ENCODE assay signal across 31 mouse cellular contexts in genomic region chr7:45726419-45726818, GRCm38 (mm10). TPM values are rescaled to one million over a fixed set of nuclear protein-coding genes. Genes with fewer than 3 reads are reported as not detected.
A peak's percentile ranks its signal among the peaks of the same experiment; 100 is the strongest.
DNase-seq lines count a peak whose midpoint lies in the region; ATAC-seq and TF ChIP-seq lines count a peak whose summit lies in the region.
"Had no signal": no experiment of that assay in that cellular context is flagged by ENCODE, and none has a peak within 500 bp of the region (broad histone marks: within the 10 kb centered on the region; RNA-seq: fewer than 3 reads in every experiment).

No protein-coding gene starts in this region.

- ATAC-seq in forebrain, embryonic 11.5 days (replicated peaks; ENCODE audit: low FRiP score): no peak
- ATAC-seq in forebrain, embryonic 16.5 days: no peak
- ATAC-seq: forebrain, embryonic 15.5 days; inflammation-experienced regulatory T-cells, adult 6 months; midbrain, embryonic 13.5 days had no signal

- H3K4me2 ChIP-seq in forebrain, embryonic 11.5 days (ENCODE audit: low read depth, low read length, severe bottlenecking): no peak overlapping the region
- no peak overlapping the region for H3K4me2 ChIP-seq in forebrain, embryonic 16.5 days (ENCODE audit: low read length)
- H3K4me2 ChIP-seq: embryonic facial prominence, embryonic 12.5 days; forebrain, embryonic 15.5 days; heart, embryonic 15.5 days; hindbrain, embryonic 14.5 days; midbrain, embryonic 13.5 days had no signal

- H3K9me3 ChIP-seq in forebrain, embryonic 11.5 days (ENCODE audit: control insufficient read depth, low read length): no peaks in the 10 kb centered on the region
- no peaks in the 10 kb centered on the region for H3K9me3 ChIP-seq in forebrain, embryonic 16.5 days (ENCODE audit: control insufficient read depth, low read length)
- H3K9me3 ChIP-seq: embryonic facial prominence, embryonic 12.5 days; forebrain, embryonic 15.5 days; heart, embryonic 15.5 days; midbrain, embryonic 13.5 days had no signal

- H3K4me1 ChIP-seq in forebrain, embryonic 11.5 days (replicated peaks; ENCODE audit: control insufficient read depth, insufficient read depth, low read length): no peaks in the 10 kb centered on the region
- no peaks in the 10 kb centered on the region for H3K4me1 ChIP-seq in forebrain, embryonic 16.5 days (replicated peaks; ENCODE audit: control insufficient read depth, insufficient read depth, low read length)
- H3K4me1 ChIP-seq in testis, adult 2 months (ENCODE audit: control insufficient read depth, insufficient read depth, low read length): peaks cover 3% of the 10 kb centered on the region
- H3K4me1 ChIP-seq in small intestine, adult 2 months (ENCODE audit: control insufficient read depth, insufficient read depth, insufficient read length, low read length): peaks cover 50% of the 10 kb centered on the region
- H3K4me1 ChIP-seq: forebrain, embryonic 15.5 days had no signal

- DNase-seq in forebrain, embryonic 11.5 days (ENCODE audit: low spot score): peak; percentile 48
- no peak for DNase-seq in testis, postnatal 14 days (ENCODE audit: low spot score)
- no peak for DNase-seq in thymus, adult 18-20 months
- DNase-seq in thymus, postnatal 10 days (ENCODE audit: low spot score in 2 of 2): no peak
- DNase-seq: B cell, adult 2 months; cerebellum, adult 8-10 months; cerebellum, postnatal 36 days; gastrocnemius, adult 2 months; gastrocnemius, postnatal 36 days; heart, postnatal 36 days; kidney, adult 9 months; kidney, postnatal 10 days; layer of hippocampus, postnatal 36 days; left cerebral cortex, postnatal 4 days; liver; lung, adult 2 months; lung, postnatal 10 days; thymus, postnatal 25 days had no signal

- no peak for TF ChIP-seq POLR2A in testis, adult 2 months (IDR thresholded peaks at IDR 0.05; ENCODE audit: control insufficient read depth, low read depth, low read length)
- TF ChIP-seq POLR2A in small intestine, adult 2 months (IDR thresholded peaks at IDR 0.05; ENCODE audit: low read depth, low read length): no peak

- 96% methylated on average over 10 of the region's 10 CpGs for WGBS in forebrain, embryonic 11.5 days
- WGBS in forebrain, embryonic 16.5 days: 94% methylated on average over 10 of the region's 10 CpGs
- 67% methylated on average over 10 of the region's 10 CpGs for WGBS in small intestine, adult 2 months

- peaks cover 13% of the 10 kb centered on the region; the same call in 1 of the 2 replicates for H3K36me3 ChIP-seq in forebrain, embryonic 11.5 days (ENCODE audit: control insufficient read depth, insufficient read depth, low read length)
- H3K36me3 ChIP-seq in forebrain, embryonic 16.5 days (ENCODE audit: control insufficient read depth, insufficient read depth): peaks cover 15% of the 10 kb centered on the region
- no peaks in the 10 kb centered on the region for H3K36me3 ChIP-seq in testis, adult 2 months (ENCODE audit: control insufficient read depth, insufficient read depth, low read length)
- H3K36me3 ChIP-seq in small intestine, adult 2 months (ENCODE audit: control insufficient read depth, insufficient read depth, low read length): peaks cover 66% of the 10 kb centered on the region

- H3K27ac ChIP-seq in forebrain, embryonic 11.5 days (ENCODE audit: low read depth, low read length): no peak overlapping the region
- H3K27ac ChIP-seq in forebrain, embryonic 16.5 days (ENCODE audit: low read length): no peak overlapping the region
- H3K27ac ChIP-seq in testis, adult 2 months (ENCODE audit: control insufficient read depth, insufficient read depth, low read depth, low read length): no peak overlapping the region
- peak overlapping the region; percentile 43 for H3K27ac ChIP-seq in small intestine, adult 2 months (ENCODE audit: insufficient read depth, low read depth, low read length)
- H3K27ac ChIP-seq: embryonic facial prominence, embryonic 12.5 days; forebrain, embryonic 15.5 days; gastrocnemius, adult 2 months; heart, embryonic 15.5 days; hindbrain, embryonic 14.5 days; liver, embryonic 14.5 days; macrophage; midbrain, embryonic 13.5 days had no signal

- no peak for TF ChIP-seq CTCF in testis, adult 2 months (IDR thresholded peaks at IDR 0.05; ENCODE audit: control insufficient read depth, insufficient read depth, insufficient replicate concordance, low read depth, low read length)
- TF ChIP-seq CTCF in small intestine, adult 2 months (IDR thresholded peaks at IDR 0.05; ENCODE audit: extremely low read depth, insufficient read length, insufficient replicate concordance, low read depth, low read length): no peak

- H3K27me3 ChIP-seq in forebrain, embryonic 11.5 days (ENCODE audit: control insufficient read depth, insufficient read depth, low read length): no peaks in the 10 kb centered on the region
- no peaks in the 10 kb centered on the region for H3K27me3 ChIP-seq in forebrain, embryonic 16.5 days (replicated peaks; ENCODE audit: control insufficient read depth, insufficient read depth, low read length)
- H3K27me3 ChIP-seq in testis, adult 2 months (ENCODE audit: control insufficient read depth, insufficient read depth, low read length): no peaks in the 10 kb centered on the region
- no peaks in the 10 kb centered on the region for H3K27me3 ChIP-seq in small intestine, adult 2 months (ENCODE audit: control insufficient read depth, insufficient read depth, low read length)
- H3K27me3 ChIP-seq: embryonic facial prominence, embryonic 12.5 days; forebrain, embryonic 15.5 days; heart, embryonic 15.5 days; midbrain, embryonic 13.5 days had no signal

- H3K4me3 ChIP-seq in forebrain, embryonic 11.5 days (ENCODE audit: low read depth, low read length): no peak overlapping the region
- H3K4me3 ChIP-seq in forebrain, embryonic 16.5 days (replicated peaks; ENCODE audit: low read length): no peak overlapping the region
- peak overlapping the region; percentile 80 for H3K4me3 ChIP-seq in testis, adult 2 months (ENCODE audit: control insufficient read depth, low read depth, low read length)
- H3K4me3 ChIP-seq in small intestine, adult 2 months (ENCODE audit: low read depth, low read length): 0 out of 2 replicates have a peak overlapping the region, but pooled peaks have one; percentile 5
- H3K4me3 ChIP-seq: embryonic facial prominence, embryonic 12.5 days; forebrain, embryonic 15.5 days; gastrocnemius, adult 2 months; heart, embryonic 15.5 days; midbrain, embryonic 13.5 days had no signal

- no peak overlapping the region for H3K9ac ChIP-seq in forebrain, embryonic 11.5 days (ENCODE audit: low read length)
- H3K9ac ChIP-seq in forebrain, embryonic 16.5 days (replicated peaks; ENCODE audit: low read depth, low read length): no peak overlapping the region
- H3K9ac ChIP-seq: embryonic facial prominence, embryonic 12.5 days; forebrain, embryonic 15.5 days; heart, embryonic 15.5 days; hindbrain, embryonic 14.5 days; liver, embryonic 14.5 days; midbrain, embryonic 13.5 days had no signal

RNA-seq across cellular contexts. Expression of gene Spaca4, which starts 0.8 kb away (rescaled TPM):
- not detected in 2 replicates for polyA plus RNA-seq in forebrain, embryonic 11.5 days (2014; fragmentation: Nextera tagmentation; extraction: Ambion mirVana)
- not detected in 2 replicates for polyA plus RNA-seq in forebrain, embryonic 16.5 days (2015; fragmentation: Nextera tagmentation; extraction: Ambion mirVana)
- polyA plus RNA-seq in testis, adult 2 months (2012; rRNA removed): 589 and 614 TPM in 2 replicates
- 0.20 and 0.38 TPM in 2 replicates for polyA plus RNA-seq in small intestine, adult 2 months (2012; rRNA removed)
- polyA plus RNA-seq: embryonic facial prominence, embryonic 12.5 days; forebrain, embryonic 15.5 days; heart, embryonic 15.5 days; hindbrain, embryonic 14.5 days; inflammation-experienced regulatory T-cells, adult 6 months; large intestine, adult 2 months; liver, embryonic 14.5 days; lung, adult 2 months; macrophage; midbrain, embryonic 13.5 days; neural tube, embryonic 14.5 days had no signal

RNA-seq across cellular contexts. Expression of gene Fam83e, which starts 5.4 kb away (rescaled TPM):
- 0.80 and 1.2 TPM in 2 replicates for polyA plus RNA-seq in forebrain, embryonic 11.5 days (2014; fragmentation: Nextera tagmentation; extraction: Ambion mirVana)
- 0.60 and 1.1 TPM in 2 replicates for polyA plus RNA-seq in forebrain, embryonic 16.5 days (2015; fragmentation: Nextera tagmentation; extraction: Ambion mirVana)
- polyA plus RNA-seq in testis, adult 2 months (2012; rRNA removed): 145 and 176 TPM in 2 replicates
- polyA plus RNA-seq in small intestine, adult 2 months (2012; rRNA removed): 64.5 and 102 TPM in 2 replicates
- polyA plus RNA-seq: macrophage had no signal

RNA-seq across cellular contexts. Expression of gene Sphk2, which starts 8.6 kb away (rescaled TPM):
- polyA plus RNA-seq in forebrain, embryonic 11.5 days (2014; fragmentation: Nextera tagmentation; extraction: Ambion mirVana): 27.0 and 27.9 TPM in 2 replicates
- polyA plus RNA-seq in forebrain, embryonic 16.5 days (2015; fragmentation: Nextera tagmentation; extraction: Ambion mirVana): 29.9 and 31.1 TPM in 2 replicates
- 33.4 and 34.6 TPM in 2 replicates for polyA plus RNA-seq in testis, adult 2 months (2012; rRNA removed)
- 87.3 and 164 TPM in 2 replicates for polyA plus RNA-seq in small intestine, adult 2 months (2012; rRNA removed)

RNA-seq across cellular contexts. Expression of gene Rpl18, which starts 11.2 kb away (rescaled TPM):
- polyA plus RNA-seq in forebrain, embryonic 11.5 days (2014; fragmentation: Nextera tagmentation; extraction: Ambion mirVana): 936 and 958 TPM in 2 replicates
- polyA plus RNA-seq in forebrain, embryonic 16.5 days (2015; fragmentation: Nextera tagmentation; extraction: Ambion mirVana): 567 and 579 TPM in 2 replicates
- 517 and 652 TPM in 2 replicates for polyA plus RNA-seq in testis, adult 2 months (2012; rRNA removed)
- 820 and 1,370 TPM in 2 replicates for polyA plus RNA-seq in small intestine, adult 2 months (2012; rRNA removed)

RNA-seq across cellular contexts. Expression of gene Dbp, which starts 21.5 kb away (rescaled TPM):
- polyA plus RNA-seq in forebrain, embryonic 11.5 days (2014; fragmentation: Nextera tagmentation; extraction: Ambion mirVana): 2.9 and 3.3 TPM in 2 replicates
- polyA plus RNA-seq in forebrain, embryonic 16.5 days (2015; fragmentation: Nextera tagmentation; extraction: Ambion mirVana): 4.1 and 4.3 TPM in 2 replicates
- polyA plus RNA-seq in testis, adult 2 months (2012; rRNA removed): 11.2 and 12.9 TPM in 2 replicates
- 8.9 and 13.1 TPM in 2 replicates for polyA plus RNA-seq in small intestine, adult 2 months (2012; rRNA removed)

Comparison
In these comparisons a context has a peak if more than half of its experiments do, and no peak if none do; other contexts are left out.
1. H3K4me3 ChIP-seq: peak in testis, adult 2 months (single experiment) and small intestine, adult 2 months (single experiment); none in forebrain, embryonic 11.5 days (single experiment) and forebrain, embryonic 16.5 days (single experiment).
2. RNA of gene Spaca4, which starts 0.8 kb away (polyA plus RNA-seq): 589 to 614 TPM in testis, adult 2 months; 0.20 to 0.38 TPM in small intestine, adult 2 months, not detected in forebrain, embryonic 11.5 days and not detected in forebrain, embryonic 16.5 days; every median in the first group is over 100 times any median in the second.
3. RNA of gene Fam83e, which starts 5.4 kb away (polyA plus RNA-seq): 145 to 176 TPM in testis, adult 2 months and 64.5 to 102 TPM in small intestine, adult 2 months; 0.60 to 1.1 TPM in forebrain, embryonic 16.5 days and 0.80 to 1.2 TPM in forebrain, embryonic 11.5 days; every median in the first group is over 10 times any median in the second.